In the genomic region with DNA sequence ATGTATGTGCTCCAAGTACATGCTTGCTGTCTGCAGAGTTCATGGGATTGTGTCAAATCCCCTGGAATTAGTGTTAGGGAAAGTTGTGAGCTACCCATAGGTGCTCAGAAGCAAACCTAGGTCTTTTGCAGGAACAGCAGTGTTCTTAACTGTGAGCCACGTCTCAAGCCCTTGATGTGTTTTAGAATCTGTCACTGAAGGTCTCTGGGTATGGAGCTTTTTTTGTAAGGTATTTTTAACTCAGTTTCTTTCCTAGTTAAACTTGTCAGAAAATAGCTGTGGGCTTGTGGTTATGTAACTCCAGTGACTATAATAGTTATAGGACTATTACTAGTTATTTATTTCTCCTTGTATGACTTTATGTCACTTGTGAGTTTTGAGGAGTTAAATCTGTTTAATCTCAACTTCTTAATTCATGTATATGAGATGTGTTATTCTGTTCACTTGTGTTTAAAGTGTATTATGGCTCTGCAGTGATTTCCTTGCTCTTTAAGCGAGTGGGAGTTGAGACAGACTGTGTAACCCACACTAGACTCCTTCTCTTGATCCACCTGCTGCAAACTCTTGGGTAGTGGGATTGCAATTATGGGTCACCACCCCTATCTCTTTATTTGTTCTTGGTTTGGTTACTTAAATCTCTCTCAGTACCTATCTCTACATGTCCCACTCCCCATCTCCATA, we compare ENCODE assay signal across 26 mouse cellular contexts.
"Had no signal": no experiment of that assay in that cellular context is flagged by ENCODE, and none has a peak within 500 bp of the region (broad histone marks: within the 10 kb centered on the region; RNA-seq: fewer than 3 reads in every experiment).

No protein-coding gene starts in this region.

- H3K9ac ChIP-seq: heart, embryonic 12.5 days; hindbrain, embryonic 12.5 days; hindbrain, embryonic 14.5 days; intestine, embryonic 15.5 days; limb, embryonic 12.5 days; liver, embryonic 13.5 days; liver, embryonic 15.5 days had no signal

- ATAC-seq: hindbrain, embryonic 16.5 days; inflammation-experienced regulatory T-cells, adult 6 months; intestine, embryonic 15.5 days; intestine, postnatal 0 days had no signal

- H3K27ac ChIP-seq: gastrocnemius, adult 2 months; heart, embryonic 10.5 days; hindbrain, embryonic 10.5 days; hindbrain, embryonic 12.5 days; hindbrain, embryonic 14.5 days; intestine, embryonic 15.5 days; limb, embryonic 10.5 days; limb, embryonic 12.5 days; liver, embryonic 13.5 days; liver, embryonic 15.5 days had no signal

- H3K4me3 ChIP-seq: gastrocnemius, adult 2 months; heart, embryonic 10.5 days; heart, embryonic 12.5 days; hindbrain, embryonic 10.5 days; hindbrain, embryonic 12.5 days; intestine, embryonic 15.5 days; limb, embryonic 10.5 days; limb, embryonic 12.5 days; liver, embryonic 13.5 days; liver, embryonic 15.5 days had no signal

- H3K9me3 ChIP-seq: heart, embryonic 10.5 days; heart, embryonic 12.5 days; hindbrain, embryonic 10.5 days; hindbrain, embryonic 12.5 days; intestine, embryonic 15.5 days; limb, embryonic 10.5 days; limb, embryonic 12.5 days; liver, embryonic 13.5 days; liver, embryonic 15.5 days had no signal

- H3K4me1 ChIP-seq: intestine, embryonic 15.5 days had no signal

- DNase-seq: gastrocnemius, adult 2 months; gastrocnemius, postnatal 10 days; gastrocnemius, postnatal 25 days; heart, adult 18-20 months; heart, postnatal 14 days; heart, postnatal 36 days; kidney, adult 18-20 months; kidney, adult 8-10 months; kidney, postnatal 10 days; kidney, postnatal 25 days; kidney, postnatal 4 days; liver; liver, embryonic 13.5 days had no signal

- H3K27me3 ChIP-seq: heart, embryonic 12.5 days; hindbrain, embryonic 12.5 days; intestine, embryonic 15.5 days; limb, embryonic 12.5 days; liver, embryonic 13.5 days; liver, embryonic 15.5 days had no signal

- H3K4me2 ChIP-seq: heart, embryonic 12.5 days; hindbrain, embryonic 12.5 days; hindbrain, embryonic 14.5 days; intestine, embryonic 15.5 days; limb, embryonic 12.5 days; liver, embryonic 11.5 days; liver, embryonic 13.5 days; liver, embryonic 15.5 days had no signal
